Mouse (Mus musculus) erythroblast, embryonic 14.5 days (primary cell): ENCODE data around the gene Ckmt2.

ENCODE experiments used
- GATA1 ChIP-seq: IDR thresholded peaks from 2 replicates; pipeline ENCODE4 v1.6.1; 2012; ENCODE audit warnings: low read length, inconsistent platforms, mixed read lengths
- TAL1 ChIP-seq: IDR thresholded peaks from 3 replicates; pipeline ENCODE4 v1.6.1; 2012; ENCODE audit warnings: low read length, inconsistent platforms, mixed read lengths

DNA sequence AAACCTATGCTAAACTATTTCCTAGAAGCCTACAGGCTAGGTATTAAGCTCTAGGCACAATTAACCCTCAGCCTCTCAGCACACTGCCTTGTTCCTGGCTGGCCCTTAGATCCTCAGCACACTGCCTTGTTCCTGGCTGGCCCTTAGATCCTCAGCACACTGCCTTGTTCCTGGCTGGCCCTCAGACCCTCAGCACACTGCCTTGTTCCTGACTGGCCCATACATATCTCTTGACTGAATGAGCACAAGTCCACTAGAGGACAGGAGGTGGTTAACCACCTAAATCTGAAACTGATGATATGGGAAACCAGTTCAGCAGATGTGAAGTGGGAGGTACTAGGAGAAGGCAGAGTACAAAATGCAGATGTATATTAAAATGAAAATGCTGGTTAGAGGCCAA lies 35.0 kb upstream of the Ckmt2 start:
- TF ChIP-seq GATA1 (no peak), TAL1 (no peak)
